Mouse (Mus musculus): ENCODE results near the gene Hmgcl. TPM values are rescaled to one million over a fixed set of nuclear protein-coding genes. Genes with fewer than 3 reads are reported as not detected.
"Not testable (repeated sequence)": the region's sequence is repeated elsewhere in the genome, so short reads cannot be mapped to it uniquely, and the experiment has no call there.

Gene Hmgcl
- polyA plus RNA-seq, 1 experiment from 2014 or later: 66.1 TPM

GRCm38 (mm10) chr4:135934708-135935500, 11.3 kb upstream of the Hmgcl start:
- WGBS: 57% methylated on average over 12 of the region's 12 CpGs
- H3K36me3 ChIP-seq (ENCODE audit: control insufficient read depth, insufficient read depth, low read length): peaks cover 10% of the 10 kb centered on the region
- no peak for ATAC-seq (ENCODE audit: low read depth)
- H3K9me3 ChIP-seq (ENCODE audit: control insufficient read depth, low read length): no peaks in the 10 kb centered on the region
- H3K4me2 ChIP-seq (ENCODE audit: low read depth, low read length): no peak overlapping the region
- H3K4me1 ChIP-seq (ENCODE audit: control insufficient read depth, insufficient read depth, low read length): no peaks in the 10 kb centered on the region
- no peak overlapping the region for H3K27ac ChIP-seq (ENCODE audit: low read depth, low read length)
- H3K4me3 ChIP-seq (ENCODE audit: low read depth, low read length): no peak overlapping the region
- H3K27me3 ChIP-seq (ENCODE audit: control insufficient read depth, insufficient read depth, low read length): no peaks in the 10 kb centered on the region
- no peak overlapping the region for H3K9ac ChIP-seq (replicated peaks; ENCODE audit: low read depth, low read length)

- H3K9me3 ChIP-seq (ENCODE audit: control insufficient read depth, low read length): no peaks in the 10 kb centered on the region
- H3K4me2 ChIP-seq (ENCODE audit: low read depth, low read length): no peak overlapping the region
- H3K4me1 ChIP-seq (ENCODE audit: control insufficient read depth, insufficient read depth, low read length): no peaks in the 10 kb centered on the region
- H3K9ac ChIP-seq (replicated peaks; ENCODE audit: low read depth, low read length): no peak overlapping the region
- no peaks in the 10 kb centered on the region for H3K27me3 ChIP-seq (ENCODE audit: control insufficient read depth, insufficient read depth, low read length)
- peaks cover 13% of the 10 kb centered on the region for H3K36me3 ChIP-seq (ENCODE audit: control insufficient read depth, insufficient read depth, low read length)
- H3K27ac ChIP-seq (ENCODE audit: low read depth, low read length): no peak overlapping the region
- ATAC-seq (ENCODE audit: low read depth): no peak
- no peak overlapping the region for H3K4me3 ChIP-seq (ENCODE audit: low read depth, low read length)
- 81% methylated on average over 5 of the region's 5 CpGs for WGBS
Observed at GRCm38 (mm10) chr4:135935502-135935901, 10.7 kb upstream of the Hmgcl start.

GRCm38 (mm10) chr4:135938858-135939257, 7.4 kb upstream of the Hmgcl start:
- Histone ChIP-seq H3K4me1 (ENCODE audit: control insufficient read depth, insufficient read depth, low read length) (no peaks in the 10 kb centered on the region), H3K9me3 (ENCODE audit: control insufficient read depth, low read length) (no peaks in the 10 kb centered on the region), H3K4me3 (ENCODE audit: low read depth, low read length) (no peak overlapping the region), H3K27ac (ENCODE audit: low read depth, low read length) (no peak overlapping the region), H3K9ac (replicated peaks; ENCODE audit: low read depth, low read length) (no peak overlapping the region), H3K36me3 (ENCODE audit: control insufficient read depth, insufficient read depth, low read length) (peaks cover 12% of the 10 kb centered on the region), H3K27me3 (ENCODE audit: control insufficient read depth, insufficient read depth, low read length) (no peaks in the 10 kb centered on the region), H3K4me2 (ENCODE audit: low read depth, low read length) (no peak overlapping the region)
- no peak for ATAC-seq (ENCODE audit: low read depth)
- 80% methylated on average over 7 of the region's 7 CpGs for WGBS

- WGBS: 83% methylated on average over 8 of the region's 8 CpGs
- not testable (repeated sequence) for H3K4me2 ChIP-seq (ENCODE audit: low read depth, low read length); H3K27ac ChIP-seq (ENCODE audit: low read depth, low read length); H3K36me3 ChIP-seq (ENCODE audit: control insufficient read depth, insufficient read depth, low read length); H3K27me3 ChIP-seq (ENCODE audit: control insufficient read depth, insufficient read depth, low read length); H3K9me3 ChIP-seq (ENCODE audit: control insufficient read depth, low read length); H3K9ac ChIP-seq (replicated peaks; ENCODE audit: low read depth, low read length); ATAC-seq (ENCODE audit: low read depth); H3K4me1 ChIP-seq (ENCODE audit: control insufficient read depth, insufficient read depth, low read length); H3K4me3 ChIP-seq (ENCODE audit: low read depth, low read length)
Observed at GRCm38 (mm10) chr4:135941026-135941425, 5.2 kb upstream of the Hmgcl start.

GRCm38 (mm10) chr4:135942193-135942592, 4.1 kb upstream of the Hmgcl start:
- Histone ChIP-seq H3K9me3 (ENCODE audit: control insufficient read depth, low read length) (no peaks in the 10 kb centered on the region), H3K4me1 (ENCODE audit: control insufficient read depth, insufficient read depth, low read length) (no peaks in the 10 kb centered on the region), H3K36me3 (ENCODE audit: control insufficient read depth, insufficient read depth, low read length) (peaks cover 8% of the 10 kb centered on the region), H3K9ac (replicated peaks; ENCODE audit: low read depth, low read length) (no peak overlapping the region), H3K4me2 (ENCODE audit: low read depth, low read length) (no peak overlapping the region), H3K27me3 (ENCODE audit: control insufficient read depth, insufficient read depth, low read length) (no peaks in the 10 kb centered on the region), H3K4me3 (ENCODE audit: low read depth, low read length) (no peak overlapping the region), H3K27ac (ENCODE audit: low read depth, low read length) (no peak overlapping the region)
- ATAC-seq (ENCODE audit: low read depth): no peak
- WGBS: 93% methylated on average over 6 of the region's 6 CpGs

GRCm38 (mm10) chr4:135943389-135943788, 2.9 kb upstream of the Hmgcl start:
- no peak overlapping the region for H3K9ac ChIP-seq (replicated peaks; ENCODE audit: low read depth, low read length)
- ATAC-seq (ENCODE audit: low read depth): no peak
- H3K4me3 ChIP-seq (ENCODE audit: low read depth, low read length): no peak overlapping the region
- 68% methylated on average over 4 of the region's 4 CpGs for WGBS
- H3K4me2 ChIP-seq (ENCODE audit: low read depth, low read length): no peak overlapping the region
- no peak overlapping the region for H3K27ac ChIP-seq (ENCODE audit: low read depth, low read length)
- H3K27me3 ChIP-seq (ENCODE audit: control insufficient read depth, insufficient read depth, low read length): no peaks in the 10 kb centered on the region
- H3K36me3 ChIP-seq (ENCODE audit: control insufficient read depth, insufficient read depth, low read length): peaks cover 5% of the 10 kb centered on the region; the same call in 1 of the 2 replicates
- 0 out of 2 replicates have a peak, but pooled peaks cover 4% of the 10 kb centered on the region for H3K4me1 ChIP-seq (ENCODE audit: control insufficient read depth, insufficient read depth, low read length)
- H3K9me3 ChIP-seq (ENCODE audit: control insufficient read depth, low read length): no peaks in the 10 kb centered on the region

GRCm38 (mm10) chr4:135945706-135946105, 542 bp upstream of the Hmgcl start:
- Histone ChIP-seq H3K4me2 (ENCODE audit: low read depth, low read length) (peak overlapping the region; percentile 81), H3K27me3 (ENCODE audit: control insufficient read depth, insufficient read depth, low read length) (no peaks in the 10 kb centered on the region), H3K27ac (ENCODE audit: low read depth, low read length) (peak overlapping the region; percentile 34; the same call in 1 of the 2 replicates), H3K9ac (replicated peaks; ENCODE audit: low read depth, low read length) (no peak overlapping the region), H3K4me1 (ENCODE audit: control insufficient read depth, insufficient read depth, low read length) (0 out of 2 replicates have a peak, but pooled peaks cover 4% of the 10 kb centered on the region), H3K36me3 (ENCODE audit: control insufficient read depth, insufficient read depth, low read length) (no peaks in the 10 kb centered on the region), H3K9me3 (ENCODE audit: control insufficient read depth, low read length) (no peaks in the 10 kb centered on the region), H3K4me3 (ENCODE audit: low read depth, low read length) (peak overlapping the region; percentile 78)
- WGBS: 73% methylated on average over 10 of the region's 10 CpGs
- ATAC-seq (ENCODE audit: low read depth): peak; percentile 42

GRCm38 (mm10) chr4:135946659-135947301, 532 bp downstream of the Hmgcl start:
- Histone ChIP-seq H3K36me3 (ENCODE audit: control insufficient read depth, insufficient read depth, low read length) (0 out of 2 replicates have a peak, but pooled peaks cover 3% of the 10 kb centered on the region), H3K4me2 (ENCODE audit: low read depth, low read length) (peak overlapping the region; percentile 81), H3K9me3 (ENCODE audit: control insufficient read depth, low read length) (no peaks in the 10 kb centered on the region), H3K27ac (ENCODE audit: low read depth, low read length) (peak overlapping the region; percentile 74; the same call in 1 of the 2 replicates), H3K27me3 (ENCODE audit: control insufficient read depth, insufficient read depth, low read length) (no peaks in the 10 kb centered on the region), H3K4me3 (ENCODE audit: low read depth, low read length) (peak overlapping the region; percentile 78), H3K9ac (replicated peaks; ENCODE audit: low read depth, low read length) (peak overlapping the region; percentile 75), H3K4me1 (ENCODE audit: control insufficient read depth, insufficient read depth, low read length) (0 out of 2 replicates have a peak, but pooled peaks cover 4% of the 10 kb centered on the region)
- ATAC-seq (ENCODE audit: low read depth): peak; percentile 47
- under 1% methylated on average over 28 of the region's 28 CpGs for WGBS

GRCm38 (mm10) chr4:135948142-135948541, 1.9 kb downstream of the Hmgcl start:
- no peak overlapping the region for H3K4me3 ChIP-seq (ENCODE audit: low read depth, low read length)
- H3K4me1 ChIP-seq (ENCODE audit: control insufficient read depth, insufficient read depth, low read length): 0 out of 2 replicates have a peak, but pooled peaks cover 4% of the 10 kb centered on the region
- no peak overlapping the region; the same call in 1 of the 2 replicates for H3K9ac ChIP-seq (replicated peaks; ENCODE audit: low read depth, low read length)
- WGBS: 96% methylated on average over 8 of the region's 8 CpGs
- no peaks in the 10 kb centered on the region for H3K9me3 ChIP-seq (ENCODE audit: control insufficient read depth, low read length)
- no peak overlapping the region for H3K4me2 ChIP-seq (ENCODE audit: low read depth, low read length)
- no peaks in the 10 kb centered on the region for H3K27me3 ChIP-seq (ENCODE audit: control insufficient read depth, insufficient read depth, low read length)
- H3K36me3 ChIP-seq (ENCODE audit: control insufficient read depth, insufficient read depth, low read length): 0 out of 2 replicates have a peak, but pooled peaks cover 3% of the 10 kb centered on the region
- ATAC-seq (ENCODE audit: low read depth): no peak
- no peak overlapping the region for H3K27ac ChIP-seq (ENCODE audit: low read depth, low read length)
